Mouse (Mus musculus) stomach, embryonic 14.5 days (tissue): ENCODE data around the gene Gm38655. TPM values are rescaled to one million over a fixed set of nuclear protein-coding genes. Genes with fewer than 3 reads are reported as not detected.

ENCODE experiments used
- ATAC-seq: fragments of 200-750 bp; cut with Nextera tagmentation; 2 replicates; pipeline ENCODE4 v1.8.0; 2017; ENCODE audit warnings: low read depth, moderate TSS enrichment; ENCODE audit not compliant: insufficient number of reproducible peaks, insufficient read depth, low FRiP score
- H3K27ac ChIP-seq: fragments of 300-500 bp; sonication (generic); 2 replicates; pipeline ENCODE4 v1.5.1; 2014; ENCODE audit warnings: mild to moderate bottlenecking, low read length, moderate library complexity, mixed read lengths
- H3K27me3 ChIP-seq: fragments of 300-500 bp; sonication (generic); 2 replicates; pipeline ENCODE4 v1.6.1; 2014; ENCODE audit warnings: low read length, control low read depth, mixed read lengths; ENCODE audit not compliant: control insufficient read depth, insufficient read depth
- H3K36me3 ChIP-seq: fragments of 300-500 bp; sonication (generic); 2 replicates; pipeline ENCODE4 v1.6.1; 2014; ENCODE audit warnings: mild to moderate bottlenecking, control low read depth, low read length, moderate library complexity, mixed read lengths; ENCODE audit not compliant: control insufficient read depth, insufficient read depth
- H3K4me1 ChIP-seq: fragments of 300-500 bp; sonication (generic); 2 replicates; pipeline ENCODE4 v1.6.1; 2014; ENCODE audit warnings: low read length, control low read depth, mixed read lengths; ENCODE audit not compliant: control insufficient read depth, insufficient read depth
- H3K4me2 ChIP-seq: fragments of 300-500 bp; sonication (generic); replicated peaks from 2 replicates; pipeline ENCODE4 v1.6.1; 2014; ENCODE audit warnings: low read depth, low read length, control low read depth
- H3K4me3 ChIP-seq: fragments of 300-500 bp; sonication (generic); 2 replicates; pipeline ENCODE4 v1.5.1; 2014; ENCODE audit warnings: low read depth, low read length, control low read depth
- H3K9ac ChIP-seq: fragments of 300-500 bp; sonication (generic); replicated peaks from 2 replicates; pipeline ENCODE4 v1.6.1; 2014; ENCODE audit warnings: low read depth, mild to moderate bottlenecking, control low read depth, low read length, moderate library complexity, mixed read lengths
- H3K9me3 ChIP-seq: fragments of 300-500 bp; sonication (generic); 2 replicates; pipeline ENCODE4 v1.6.1; 2016; ENCODE audit warnings: low read depth, low read length, control low read depth; ENCODE audit not compliant: control insufficient read depth
- WGBS: fragments of 180-500 bp; shearing (Covaris S2); extraction: QIAGEN DNeasy Blood & Tissue Kit; methylation state at CpG from one replicate; pipeline ENCODE4 v1.1.7; 2014; 5-methylcytosine and 5-hydroxymethylcytosine counted together
- polyA plus RNA-seq: library from polyadenylated mRNA; unstranded; fragments of >200 nt; fragmentation: Nextera tagmentation; extraction: Ambion mirVana; gene quantifications from 2 replicates; pipeline ENCODE4 v1.2.1, GENCODE M21; 2014

Gm38655 gene
- polyA plus RNA-seq, 1 experiment from 2014 or later = 3.3 TPM

DNA sequence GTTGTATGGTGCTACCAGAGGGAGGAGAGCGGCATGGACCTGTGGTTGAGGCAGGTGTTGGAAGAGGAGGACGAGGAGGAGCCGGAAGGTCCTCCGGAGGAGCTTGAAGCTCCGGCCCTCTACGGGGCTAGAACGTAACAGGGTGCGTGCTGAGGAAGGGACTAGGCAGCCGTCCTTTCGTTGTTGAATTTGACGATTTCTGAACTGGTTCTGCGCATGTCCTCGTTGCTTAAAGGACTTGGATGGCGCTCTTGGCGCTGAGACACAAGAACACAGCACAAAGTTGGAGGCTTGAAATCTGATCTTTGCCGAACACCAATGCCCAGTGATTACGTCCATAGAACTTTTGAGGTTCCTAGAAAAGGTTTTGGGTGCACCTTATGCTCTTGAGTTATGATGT, 9.7 kb upstream of the Gm38655 start:
- Histone ChIP-seq H3K9me3 (no peaks in the 10 kb centered on the region), H3K27ac (peak overlapping the region; percentile 45; the same call in 1 of the 2 replicates), H3K4me2 (peak overlapping the region; percentile 84), H3K4me1 (peaks cover 8% of the 10 kb centered on the region), H3K9ac (peak overlapping the region; percentile 73), H3K4me3 (peak overlapping the region; percentile 86), H3K27me3 (no peaks in the 10 kb centered on the region), H3K36me3 (no peaks in the 10 kb centered on the region; the same call in 1 of the 2 replicates)
- WGBS = 6% methylated on average over 17 of the region's 17 CpGs
- 0 out of 2 replicates have a peak, but pooled peaks have one; percentile 1 for ATAC-seq

DNA sequence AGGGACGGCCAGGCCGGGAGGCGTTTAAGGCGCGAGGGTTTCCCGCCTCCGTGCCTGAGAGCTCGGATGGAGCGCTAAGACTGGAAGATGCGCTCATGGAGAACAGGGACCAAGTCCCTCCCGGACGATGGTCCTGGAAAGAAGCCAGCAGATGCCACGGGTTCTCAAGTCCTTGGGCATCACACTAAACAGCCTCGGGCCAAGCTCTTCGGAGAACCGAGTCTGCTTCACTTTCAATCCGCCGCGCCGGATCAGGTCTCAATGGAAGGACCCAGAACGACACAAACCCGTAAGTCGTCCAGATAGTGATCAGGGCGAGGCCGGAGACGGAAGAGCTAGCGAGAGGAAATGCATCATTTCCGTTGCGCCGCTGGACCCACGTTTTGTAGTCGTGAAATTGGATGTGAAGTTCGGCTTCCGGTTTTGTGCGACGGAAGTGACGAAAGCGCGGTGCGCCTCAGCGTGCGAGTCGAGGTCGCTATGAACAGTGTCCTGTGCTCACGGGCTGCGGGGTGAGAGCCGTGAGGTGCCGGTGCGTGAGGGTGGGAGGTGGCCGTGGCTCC, 8.9 kb upstream of the Gm38655 start, which contains the start of gene BC003965:
BC003965 (plus strand) TSS at position 426 of the 563 bp plus-strand sequence.
- no peaks in the 10 kb centered on the region; the same call in 1 of the 2 replicates for H3K36me3 ChIP-seq
- H3K27me3 ChIP-seq = no peaks in the 10 kb centered on the region
- peaks cover under 1% of the 10 kb centered on the region for H3K4me1 ChIP-seq
- H3K9ac ChIP-seq = peak within 1 kb of the TSS; percentile 73
- H3K9me3 ChIP-seq = no peaks in the 10 kb centered on the region
- under 1% methylated on average over 50 of the region's 50 CpGs for WGBS
- H3K4me3 ChIP-seq = peak within 1 kb of the TSS; percentile 86
- peak; percentile 82 for ATAC-seq
- H3K4me2 ChIP-seq = peak within 1 kb of the TSS; percentile 93
- H3K27ac ChIP-seq = peak within 1 kb of the TSS; percentile 67

DNA sequence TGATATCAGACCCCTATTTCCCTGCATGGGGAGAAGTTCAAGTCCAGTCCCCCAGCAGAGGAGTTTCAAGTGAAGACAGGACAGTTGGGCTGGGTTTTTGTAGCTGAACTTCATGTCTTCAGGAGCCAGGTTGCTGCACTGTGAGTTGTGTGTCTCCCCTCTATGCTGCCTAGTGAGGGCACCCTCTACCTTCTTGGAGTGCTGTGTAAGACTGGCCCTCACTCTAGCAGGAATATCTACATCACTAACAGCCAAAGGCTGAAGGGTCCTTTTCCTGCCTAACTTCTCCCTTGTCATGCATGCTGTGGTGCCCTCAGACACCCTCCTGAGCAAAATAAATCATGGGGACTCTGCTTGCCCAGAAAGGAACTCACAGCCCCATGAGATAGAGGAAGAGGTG, 8.0 kb upstream of the Gm38655 start:
- Histone ChIP-seq H3K9ac (no peak overlapping the region), H3K4me1 (no peaks in the 10 kb centered on the region), H3K9me3 (no peaks in the 10 kb centered on the region), H3K27ac (no peak overlapping the region), H3K4me3 (peak overlapping the region; percentile 86; the same call in 1 of the 2 replicates), H3K27me3 (no peaks in the 10 kb centered on the region), H3K36me3 (no peaks in the 10 kb centered on the region; the same call in 1 of the 2 replicates), H3K4me2 (no peak overlapping the region)
- no peak for ATAC-seq

DNA sequence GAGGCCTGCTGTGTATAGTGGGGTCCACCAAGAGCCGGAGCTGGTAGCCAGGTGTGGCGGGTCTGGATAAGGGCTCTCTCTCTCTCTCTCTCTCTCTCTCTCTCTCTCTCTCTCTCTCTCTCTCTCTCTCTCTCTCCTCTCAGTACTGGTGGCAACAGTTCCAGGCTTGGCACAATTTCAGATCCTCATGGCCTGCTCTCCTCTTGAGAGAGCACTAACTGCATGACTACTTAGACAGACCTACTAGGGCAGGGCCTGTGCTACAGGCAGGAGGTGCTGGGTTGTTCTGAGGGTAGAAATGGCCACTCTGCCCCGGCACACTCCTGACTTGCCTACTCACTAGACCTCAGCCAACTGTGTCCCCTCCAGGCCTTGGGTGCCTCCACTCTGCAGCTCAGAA, 2.7 kb downstream of the Gm38655 start:
- no peak overlapping the region for H3K4me3 ChIP-seq
- H3K4me2 ChIP-seq = no peak overlapping the region
- no peaks in the 10 kb centered on the region for H3K36me3 ChIP-seq
- no peaks in the 10 kb centered on the region for H3K4me1 ChIP-seq
- no peaks in the 10 kb centered on the region for H3K27me3 ChIP-seq
- ATAC-seq = no peak
- H3K27ac ChIP-seq = no peak overlapping the region
- no peaks in the 10 kb centered on the region for H3K9me3 ChIP-seq
- 76% methylated on average over 3 of the region's 3 CpGs for WGBS
- no peak overlapping the region for H3K9ac ChIP-seq

DNA sequence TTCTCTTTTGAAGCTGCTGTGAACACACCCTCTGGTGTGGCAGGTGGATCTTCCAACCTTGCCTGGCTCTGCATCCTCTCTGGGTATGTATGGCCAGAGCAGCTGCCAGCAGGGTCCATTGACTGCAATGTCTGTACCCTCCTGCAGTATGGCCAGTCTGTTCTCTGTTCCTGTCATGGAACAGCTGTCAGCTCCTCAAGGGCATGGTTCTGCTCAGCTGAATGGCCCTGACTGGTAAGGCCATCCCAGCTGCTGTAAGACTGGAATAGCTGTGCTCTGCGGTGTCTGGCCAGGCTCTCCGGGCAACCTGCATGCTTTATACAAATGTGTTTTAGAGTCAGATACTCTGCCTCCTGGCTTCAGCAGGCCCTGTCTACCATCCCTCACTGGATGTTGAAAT, 5.6 kb downstream of the Gm38655 start:
- no peaks in the 10 kb centered on the region for H3K27me3 ChIP-seq
- 89% methylated on average over 2 of the region's 2 CpGs for WGBS
- no peaks in the 10 kb centered on the region for H3K9me3 ChIP-seq

DNA sequence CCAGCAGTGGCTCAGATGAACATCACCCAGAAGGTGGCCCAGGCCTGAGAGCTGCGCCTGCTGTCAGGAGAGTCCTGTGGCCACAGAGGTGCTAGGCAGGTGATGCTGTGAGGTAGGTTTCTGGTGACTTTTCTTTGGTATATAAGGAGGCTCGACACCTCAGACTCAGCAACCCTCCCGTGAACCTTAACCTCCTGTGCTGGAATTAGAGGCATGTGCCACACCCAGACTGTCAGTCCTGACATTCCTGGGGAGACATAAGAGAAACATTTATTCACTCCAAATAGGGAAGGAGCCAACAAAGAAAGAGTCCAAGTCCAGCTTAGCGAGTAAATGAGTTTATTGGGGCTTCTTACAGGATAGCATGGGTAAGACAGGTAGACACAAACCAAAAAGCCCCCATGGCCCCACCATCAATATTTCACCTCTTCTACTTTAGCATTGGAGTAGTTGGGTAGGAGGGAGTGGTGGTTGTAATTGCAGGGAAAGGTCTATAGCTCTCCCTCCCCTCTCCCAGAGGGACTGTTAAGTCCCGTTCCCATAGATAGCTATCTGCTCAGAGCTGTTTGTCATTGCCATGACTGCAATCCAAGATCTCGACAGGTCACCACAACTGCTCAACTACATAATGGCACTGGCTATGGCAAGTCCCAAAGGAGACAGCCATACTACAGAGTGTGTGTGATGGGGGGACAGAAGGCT, 9.2 kb downstream of the Gm38655 start:
- H3K36me3 ChIP-seq = peaks cover 2% of the 10 kb centered on the region; the same call in 1 of the 2 replicates
- 39% methylated on average over 6 of the region's 6 CpGs for WGBS

More for the DNA sequence above, 5.6 kb downstream of the Gm38655 start:
- Histone ChIP-seq H3K27ac (no peak overlapping the region), H3K36me3 (no peaks in the 10 kb centered on the region), H3K4me2 (no peak overlapping the region), H3K4me3 (no peak overlapping the region), H3K9ac (no peak overlapping the region), H3K4me1 (peaks cover 6% of the 10 kb centered on the region; the same call in 1 of the 2 replicates)
- no peak for ATAC-seq

DNA sequence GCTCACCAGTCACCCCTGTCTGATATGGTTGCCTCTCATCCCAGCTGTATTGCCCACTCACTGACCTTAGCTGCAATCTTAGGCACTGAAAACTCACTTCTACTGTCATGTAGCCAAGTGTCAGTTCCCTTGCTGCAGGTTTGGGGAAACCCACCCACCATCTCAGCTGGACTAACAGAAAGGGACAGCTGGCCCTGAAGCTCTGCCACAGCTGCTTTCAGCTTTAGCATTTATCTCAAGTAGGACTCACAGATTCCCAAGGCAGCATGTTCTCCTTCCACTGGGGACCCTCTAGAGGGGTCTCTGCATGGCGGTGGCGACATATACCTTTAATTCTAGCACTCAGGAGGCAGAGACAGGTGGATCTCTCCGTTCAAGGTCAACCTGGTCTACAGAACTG, 10.5 kb downstream of the Gm38655 start:
- H3K27ac ChIP-seq = no peak overlapping the region
- 85% methylated on average over 3 of the region's 3 CpGs for WGBS
- H3K9ac ChIP-seq = no peak overlapping the region
- H3K4me1 ChIP-seq = peaks cover 6% of the 10 kb centered on the region; the same call in 1 of the 2 replicates
- no peaks in the 10 kb centered on the region for H3K9me3 ChIP-seq
- no peaks in the 10 kb centered on the region for H3K27me3 ChIP-seq
- H3K36me3 ChIP-seq = peaks cover 12% of the 10 kb centered on the region
- no peak overlapping the region for H3K4me2 ChIP-seq
- no peak for ATAC-seq
- H3K4me3 ChIP-seq = no peak overlapping the region

More for the DNA sequence above, 9.2 kb downstream of the Gm38655 start:
- no peak overlapping the region for H3K27ac ChIP-seq
- no peaks in the 10 kb centered on the region for H3K27me3 ChIP-seq
- H3K4me3 ChIP-seq = no peak overlapping the region
- no peak overlapping the region for H3K4me2 ChIP-seq
- no peak for ATAC-seq
- peaks cover 6% of the 10 kb centered on the region; the same call in 1 of the 2 replicates for H3K4me1 ChIP-seq
- no peaks in the 10 kb centered on the region for H3K9me3 ChIP-seq
- no peak overlapping the region for H3K9ac ChIP-seq

DNA sequence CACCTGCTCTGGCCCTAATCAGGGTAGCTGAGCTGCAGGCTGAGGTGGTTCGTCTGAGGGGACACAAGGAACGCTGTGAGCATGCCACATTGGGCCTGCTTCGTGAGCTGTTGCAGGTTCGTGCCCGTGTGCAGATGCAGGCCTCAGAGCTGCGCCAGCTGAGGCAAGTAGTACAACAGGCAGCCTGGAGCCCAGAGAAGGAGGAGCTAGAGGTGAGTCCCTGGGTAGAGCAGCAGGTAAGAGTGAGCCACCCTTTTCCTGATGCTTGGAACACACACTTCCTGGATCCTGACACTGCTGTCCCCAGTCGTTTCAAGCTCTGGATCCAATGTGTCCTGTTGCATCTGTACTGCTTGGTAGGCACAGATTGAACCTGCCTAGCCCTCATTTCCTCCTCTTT, 11.9 kb downstream of the Gm38655 start:
- H3K4me3 ChIP-seq = no peak overlapping the region
- H3K36me3 ChIP-seq = peaks cover 12% of the 10 kb centered on the region
- no peak overlapping the region for H3K9ac ChIP-seq
- no peaks in the 10 kb centered on the region for H3K9me3 ChIP-seq
- H3K27me3 ChIP-seq = no peaks in the 10 kb centered on the region
- 67% methylated on average over 7 of the region's 7 CpGs for WGBS
- 0 out of 2 replicates have a peak, but pooled peaks have one; percentile 21 for ATAC-seq
- no peak overlapping the region for H3K4me2 ChIP-seq
- peak overlapping the region; percentile 39; the same call in 1 of the 2 replicates for H3K27ac ChIP-seq
- H3K4me1 ChIP-seq = peaks cover 6% of the 10 kb centered on the region; the same call in 1 of the 2 replicates
